In the genomic region with DNA sequence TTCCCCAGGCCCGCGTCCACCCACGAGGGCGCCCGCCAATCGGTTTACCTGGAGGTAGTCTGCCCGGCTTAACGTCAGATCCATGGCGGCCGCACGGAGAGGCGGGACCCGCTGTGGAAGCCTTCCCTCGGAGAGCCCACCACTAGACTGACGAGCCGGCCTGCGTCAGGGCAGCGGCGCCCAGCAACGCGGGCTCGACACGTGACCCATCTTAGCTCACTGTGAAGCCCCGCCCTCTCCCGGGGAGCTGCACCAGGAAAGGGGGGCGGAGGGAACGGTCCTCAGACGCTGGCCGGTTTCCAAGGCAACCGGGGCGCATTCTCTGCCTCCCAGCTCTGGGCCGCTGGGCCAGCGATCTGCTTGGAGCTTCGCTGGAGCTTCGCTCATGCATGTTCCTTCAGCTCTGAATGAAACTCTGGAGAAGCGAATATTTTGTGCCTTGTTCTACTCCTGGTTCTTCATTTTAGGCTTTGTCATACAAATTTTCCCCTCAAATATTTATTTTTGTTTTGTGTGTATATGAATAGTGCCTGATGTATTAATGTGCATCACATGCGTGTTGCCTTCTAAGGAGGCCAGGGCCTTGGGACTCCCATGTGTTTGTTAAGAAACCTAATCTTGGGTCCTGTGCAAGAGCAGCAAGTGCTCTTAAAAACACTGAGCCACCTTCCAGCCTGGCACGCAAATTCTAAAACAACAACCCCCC, we compare ENCODE assay signal across 8 mouse cellular contexts. TPM values are rescaled to one million over a fixed set of nuclear protein-coding genes. Genes with fewer than 3 reads are reported as not detected.
DNase-seq lines count a peak whose midpoint lies in the region; ATAC-seq and TF ChIP-seq lines count a peak whose summit lies in the region.

Bbs7 (minus strand) TSS at position 276 of the 706 bp plus-strand sequence.

- WGBS in hindbrain, embryonic 12.5 days = 6% methylated on average over 22 of the region's 38 CpGs
- 5% methylated on average over 31 of the region's 38 CpGs for WGBS in lung, postnatal 0 days

- peak within 1 kb of the TSS; percentile 72 for H3K4me3 ChIP-seq in hindbrain, embryonic 12.5 days
- H3K4me3 ChIP-seq in lung, postnatal 0 days (ENCODE audit: low read depth, low read length) = peak within 1 kb of the TSS; percentile 63

- H3K4me1 ChIP-seq in hindbrain, embryonic 12.5 days = peaks cover 5% of the 10 kb centered on the region
- H3K4me1 ChIP-seq in lung, postnatal 0 days (ENCODE audit: insufficient read depth, low read depth, low read length) = no peaks in the 10 kb centered on the region

- H3K36me3 ChIP-seq in hindbrain, embryonic 12.5 days = no peaks in the 10 kb centered on the region
- H3K36me3 ChIP-seq in lung, postnatal 0 days (ENCODE audit: insufficient read depth, low read length) = no peaks in the 10 kb centered on the region

- H3K27me3 ChIP-seq in hindbrain, embryonic 12.5 days = no peaks in the 10 kb centered on the region
- H3K27me3 ChIP-seq in lung, postnatal 0 days (replicated peaks; ENCODE audit: insufficient read depth, low read length) = no peaks in the 10 kb centered on the region

- 0 out of 2 replicates have a peak within 1 kb of the TSS, but pooled peaks have one; percentile 40 for H3K27ac ChIP-seq in hindbrain, embryonic 12.5 days
- H3K27ac ChIP-seq in lung, postnatal 0 days (ENCODE audit: low read length) = 0 out of 2 replicates have a peak within 1 kb of the TSS, but pooled peaks have one; percentile 38

- ATAC-seq in hindbrain, embryonic 12.5 days (ENCODE audit: low FRiP score) = peak; percentile 100
- ATAC-seq in lung, postnatal 0 days = peak; percentile 100

- peak within 1 kb of the TSS; percentile 60 for H3K4me2 ChIP-seq in hindbrain, embryonic 12.5 days (replicated peaks)
- H3K4me2 ChIP-seq in lung, postnatal 0 days (replicated peaks; ENCODE audit: low read depth, low read length) = peak within 1 kb of the TSS; percentile 85

- TF ChIP-seq EP300 in lung, postnatal 0 days (IDR thresholded peaks at IDR 0.05) = no peak

- H3K9me3 ChIP-seq in hindbrain, embryonic 12.5 days (replicated peaks) = no peaks in the 10 kb centered on the region
- no peaks in the 10 kb centered on the region for H3K9me3 ChIP-seq in lung, postnatal 0 days (ENCODE audit: low read length)

- peak within 1 kb of the TSS; percentile 78 for H3K9ac ChIP-seq in hindbrain, embryonic 12.5 days
- H3K9ac ChIP-seq in lung, postnatal 0 days (replicated peaks; ENCODE audit: low read depth) = peak within 1 kb of the TSS; percentile 51

- DNase-seq in R1 (ENCODE audit: low read depth, low spot score) = peak; percentile 95
- peak; percentile 96 to 97 for DNase-seq in cerebellum, postnatal 14 days
- DNase-seq in frontal cortex, postnatal 14 days (ENCODE audit: low spot score in 2 of 2) = peak; percentile 92
- DNase-seq in layer of hippocampus, postnatal 10 days (ENCODE audit: low spot score in 2 of 2) = peak; percentile 93 to 96
- peak; percentile 98 for DNase-seq in lung, postnatal 0 days (ENCODE audit: low spot score)
- DNase-seq in ovary, postnatal 10 days (ENCODE audit: low spot score) = peak; percentile 72
- peak; percentile 93 for DNase-seq in thymus, postnatal 0 days (ENCODE audit: low spot score)

- TF ChIP-seq CTCF in lung, postnatal 0 days (IDR thresholded peaks at IDR 0.05) = no peak

RNA-seq across cellular contexts. Expression of gene Bbs7, which starts in this region (rescaled TPM):
- 20.3 and 24.7 TPM in 2 replicates for polyA plus RNA-seq in hindbrain, embryonic 12.5 days (2016; fragmentation: Nextera tagmentation; extraction: Ambion mirVana)
- 10 to 100 TPM; 14.1 to 14.8 TPM for total RNA-seq in layer of hippocampus, postnatal 10 days (2021)
- polyA plus RNA-seq in lung, postnatal 0 days (2015; fragmentation: Nextera tagmentation; extraction: Ambion mirVana) = 8.0 and 8.8 TPM in 2 replicates
- 5.0 and 6.8 TPM in 2 replicates for polyA plus RNA-seq in thymus, postnatal 0 days (2015; fragmentation: Nextera tagmentation; extraction: Ambion mirVana)

Comparison
In these comparisons a context has a peak if more than half of its experiments do, and no peak if none do; other contexts are left out.
1. Peak in every context shown above with its lines: DNase-seq, ATAC-seq, H3K4me3 ChIP-seq and H3K27ac ChIP-seq.